Mouse (Mus musculus) urinary bladder, postnatal 10 days (tissue): ENCODE measurements around the gene Rab42.

Experiments
- DNase-seq: peaks from one replicate; pipeline ENCODE4 v3.0.0; 2022; ENCODE audit warnings: low spot score

Gene Rab42

GRCm38 (mm10) chr4:132302939-132303479 is at the start of gene Rab42:
Rab42 (minus strand) TSS chr4:132303385.
- DNase-seq = peak; percentile 20

- DNase-seq = no peak
Observed at GRCm38 (mm10) chr4:132352739-132353138, 49.6 kb upstream of the Rab42 start.

- no peak for DNase-seq
Observed at GRCm38 (mm10) chr4:132351401-132351800, 48.2 kb upstream of the Rab42 start.

- DNase-seq = no peak
Observed at GRCm38 (mm10) chr4:132350854-132351253, 47.7 kb upstream of the Rab42 start.

GRCm38 (mm10) chr4:132350123-132350740 is 47.0 kb upstream of the Rab42 start:
- no peak for DNase-seq

GRCm38 (mm10) chr4:132349495-132350122 is 46.4 kb upstream of the Rab42 start:
- no peak for DNase-seq

- DNase-seq = no peak
Observed at GRCm38 (mm10) chr4:132346661-132347060, 43.5 kb upstream of the Rab42 start.

- DNase-seq = no peak
Observed at GRCm38 (mm10) chr4:132346261-132346660, 43.1 kb upstream of the Rab42 start.

- DNase-seq = no peak
Observed at GRCm38 (mm10) chr4:132345843-132346212, 42.6 kb upstream of the Rab42 start.

GRCm38 (mm10) chr4:132345135-132345842 is 42.1 kb upstream of the Rab42 start:
- DNase-seq = peak; percentile 86

- DNase-seq = no peak
Observed at GRCm38 (mm10) chr4:132344403-132345134, 41.4 kb upstream of the Rab42 start.

- no peak for DNase-seq
Observed at GRCm38 (mm10) chr4:132341451-132341850, 38.3 kb upstream of the Rab42 start.

- no peak for DNase-seq
Observed at GRCm38 (mm10) chr4:132338943-132339342, 35.8 kb upstream of the Rab42 start.

- DNase-seq = no peak
Observed at GRCm38 (mm10) chr4:132332880-132333279, 29.7 kb upstream of the Rab42 start.

- DNase-seq = no peak
Observed at GRCm38 (mm10) chr4:132331960-132332359, 28.8 kb upstream of the Rab42 start.

- no peak for DNase-seq
Observed at GRCm38 (mm10) chr4:132329835-132330354, 26.7 kb upstream of the Rab42 start.

GRCm38 (mm10) chr4:132329115-132329834 is 26.1 kb upstream of the Rab42 start, which contains the start of gene Trnau1ap:
Trnau1ap (minus strand) TSS chr4:132329538.
- peak; percentile 59 for DNase-seq

GRCm38 (mm10) chr4:132328391-132328982 is 25.3 kb upstream of the Rab42 start:
- no peak for DNase-seq

GRCm38 (mm10) chr4:132326481-132326880 is 23.3 kb upstream of the Rab42 start:
- no peak for DNase-seq

GRCm38 (mm10) chr4:132315711-132316110 is 12.5 kb upstream of the Rab42 start:
- no peak for DNase-seq

GRCm38 (mm10) chr4:132312627-132313026 is 9.4 kb upstream of the Rab42 start:
- DNase-seq = no peak
